Mouse (Mus musculus): ENCODE measurements around the gene Lrrc4c. TPM values are rescaled to one million over a fixed set of nuclear protein-coding genes. Genes with fewer than 3 reads are reported as not detected.

The Lrrc4c gene
- polyA plus RNA-seq, 1 experiment from 2014 or later: 34.9 TPM

DNA sequence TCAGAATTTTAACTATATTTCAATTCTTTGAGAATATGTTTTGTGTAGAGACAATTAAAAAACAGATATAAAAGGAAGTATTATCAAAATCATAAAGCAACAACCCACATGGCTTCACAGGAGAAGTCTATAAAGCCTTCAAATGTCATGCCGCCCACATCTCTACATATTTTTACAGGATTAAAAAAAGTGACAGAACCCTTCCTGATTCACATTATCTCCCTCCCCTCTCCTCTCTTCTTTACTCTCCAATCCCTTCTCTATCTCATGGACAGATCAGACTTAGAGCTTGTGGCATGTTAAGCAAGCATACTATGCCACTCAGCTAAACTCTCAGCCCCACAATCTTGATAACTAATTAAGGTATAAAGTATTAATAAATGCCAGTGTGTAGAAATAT lies 535.8 kb downstream of the Lrrc4c start:
- Histone ChIP-seq H3K9me3 (ENCODE audit: control insufficient read depth, low read length) (no peaks in the 10 kb centered on the region), H3K36me3 (replicated peaks; ENCODE audit: control insufficient read depth, insufficient read depth) (no peaks in the 10 kb centered on the region), H3K4me2 (replicated peaks) (no peak overlapping the region), H3K4me3 (replicated peaks; ENCODE audit: low read length) (no peak overlapping the region), H3K27me3 (ENCODE audit: control insufficient read depth, insufficient read depth, low read length) (no peaks in the 10 kb centered on the region), H3K9ac (no peak overlapping the region), H3K27ac (no peak overlapping the region), H3K4me1 (replicated peaks; ENCODE audit: control insufficient read depth, insufficient read depth, low read length) (no peaks in the 10 kb centered on the region)
- DNase-seq (ENCODE audit: low spot score) (no peak), ATAC-seq (ENCODE audit: low FRiP score) (no peak)
- 100% methylated on average over 1 of the region's 1 CpGs for WGBS

DNA sequence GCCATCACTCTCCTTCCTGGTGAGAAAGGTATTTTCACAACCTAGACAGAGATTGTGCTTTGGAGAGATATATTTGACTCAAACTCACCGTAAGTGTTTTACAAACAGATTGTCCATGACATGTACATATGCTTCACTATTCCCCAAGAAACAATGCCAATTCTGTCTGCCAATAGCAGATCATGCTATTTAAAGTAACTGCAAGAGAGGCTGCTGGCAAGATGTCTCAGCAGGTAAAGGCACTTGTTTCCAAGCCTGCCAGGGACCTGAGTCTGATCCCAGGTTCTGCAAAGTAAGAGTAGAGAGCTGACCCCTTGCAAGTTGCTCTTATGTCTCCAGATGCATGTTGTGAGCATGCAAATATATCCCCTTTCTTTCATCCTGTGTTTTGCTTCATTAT lies 558.1 kb downstream of the Lrrc4c start:
- H3K9ac ChIP-seq: no peak overlapping the region
- H3K36me3 ChIP-seq (replicated peaks; ENCODE audit: control insufficient read depth, insufficient read depth): no peaks in the 10 kb centered on the region
- H3K4me3 ChIP-seq (replicated peaks; ENCODE audit: low read length): no peak overlapping the region
- no peaks in the 10 kb centered on the region for H3K27me3 ChIP-seq (ENCODE audit: control insufficient read depth, insufficient read depth, low read length)
- DNase-seq (ENCODE audit: low spot score) (no peak), ATAC-seq (ENCODE audit: low FRiP score) (no peak)
- no peak overlapping the region for H3K4me2 ChIP-seq (replicated peaks)
- no peak overlapping the region for H3K27ac ChIP-seq
- H3K9me3 ChIP-seq (ENCODE audit: control insufficient read depth, low read length): no peaks in the 10 kb centered on the region
- 83% methylated on average over 1 of the region's 1 CpGs for WGBS
- H3K4me1 ChIP-seq (replicated peaks; ENCODE audit: control insufficient read depth, insufficient read depth, low read length): no peaks in the 10 kb centered on the region

DNA sequence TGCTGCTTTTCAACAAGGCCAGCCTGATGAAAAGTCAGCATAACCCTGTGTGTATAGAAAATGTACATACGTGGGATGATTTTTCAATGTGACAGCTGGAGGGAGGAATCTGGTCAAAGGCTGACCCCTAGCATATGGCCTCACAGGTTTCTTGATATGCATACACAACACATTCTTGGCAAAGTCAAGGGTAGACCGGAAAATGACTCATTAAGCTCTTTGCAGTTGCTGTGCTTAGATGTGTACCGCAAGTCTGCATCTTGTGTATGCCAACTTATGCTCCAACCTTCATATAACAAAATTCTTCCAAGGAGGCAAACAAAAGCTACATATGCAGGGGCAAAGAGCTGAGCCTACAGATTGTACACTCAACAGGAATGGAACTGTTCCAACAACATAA lies 631.6 kb downstream of the Lrrc4c start:
- ATAC-seq (ENCODE audit: low FRiP score) (no peak), DNase-seq (ENCODE audit: low spot score) (no peak)
- H3K27me3 ChIP-seq (ENCODE audit: control insufficient read depth, insufficient read depth, low read length): no peaks in the 10 kb centered on the region
- no peaks in the 10 kb centered on the region for H3K9me3 ChIP-seq (ENCODE audit: control insufficient read depth, low read length)
- H3K27ac ChIP-seq: no peak overlapping the region
- no peaks in the 10 kb centered on the region for H3K4me1 ChIP-seq (replicated peaks; ENCODE audit: control insufficient read depth, insufficient read depth, low read length)
- WGBS: 79% methylated on average over 3 of the region's 3 CpGs
- no peaks in the 10 kb centered on the region for H3K36me3 ChIP-seq (replicated peaks; ENCODE audit: control insufficient read depth, insufficient read depth)
- no peak overlapping the region for H3K4me2 ChIP-seq (replicated peaks)
- H3K9ac ChIP-seq: no peak overlapping the region
- H3K4me3 ChIP-seq (replicated peaks; ENCODE audit: low read length): no peak overlapping the region

DNA sequence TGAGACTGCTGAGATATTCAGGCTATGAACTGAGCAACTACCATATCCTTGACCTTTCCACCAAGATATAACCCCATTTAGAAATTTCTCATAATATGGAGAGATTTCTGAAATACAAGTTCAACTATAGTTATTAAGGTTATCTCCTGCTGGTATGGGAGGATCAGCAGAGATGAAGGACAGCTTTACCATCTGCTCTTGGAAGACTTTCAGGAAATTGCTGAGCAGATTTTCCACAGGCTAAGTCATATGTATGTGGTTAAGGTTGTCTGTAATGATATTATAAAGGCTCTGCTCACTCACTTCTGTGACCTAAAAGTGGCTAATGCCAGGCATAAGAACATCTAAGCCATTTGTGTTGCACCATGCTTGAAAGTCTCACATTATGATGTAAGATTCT lies 681.6 kb downstream of the Lrrc4c start:
- H3K36me3 ChIP-seq (replicated peaks; ENCODE audit: control insufficient read depth, insufficient read depth): no peaks in the 10 kb centered on the region
- H3K9me3 ChIP-seq (ENCODE audit: control insufficient read depth, low read length): no peaks in the 10 kb centered on the region
- H3K4me1 ChIP-seq (replicated peaks; ENCODE audit: control insufficient read depth, insufficient read depth, low read length): no peaks in the 10 kb centered on the region
- DNase-seq (ENCODE audit: low spot score) (no peak), ATAC-seq (ENCODE audit: low FRiP score) (no peak)
- H3K4me3 ChIP-seq (replicated peaks; ENCODE audit: low read length): no peak overlapping the region
- H3K4me2 ChIP-seq (replicated peaks): no peak overlapping the region
- H3K27ac ChIP-seq: no peak overlapping the region
- no peak overlapping the region for H3K9ac ChIP-seq
- no peaks in the 10 kb centered on the region for H3K27me3 ChIP-seq (ENCODE audit: control insufficient read depth, insufficient read depth, low read length)

DNA sequence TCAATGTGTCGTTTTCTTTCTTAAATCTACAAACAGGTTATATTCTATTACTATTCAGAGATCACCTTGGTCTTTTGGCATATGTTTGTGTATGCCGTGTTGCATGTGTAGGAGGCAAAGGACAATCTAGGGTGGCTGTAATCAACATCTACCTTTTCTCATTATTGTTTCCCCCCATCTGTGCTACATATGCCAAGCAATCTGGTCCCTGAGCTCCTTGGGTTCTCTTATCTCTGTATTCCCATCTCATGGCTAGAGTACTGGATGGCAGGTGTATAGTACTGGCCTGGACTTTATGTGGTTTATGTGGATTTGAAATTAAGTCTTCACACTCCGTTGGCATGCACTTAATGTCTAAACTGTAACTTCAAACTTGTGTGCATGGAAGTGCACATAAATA lies 700.4 kb downstream of the Lrrc4c start:
- Histone ChIP-seq H3K9me3 (ENCODE audit: control insufficient read depth, low read length) (no peaks in the 10 kb centered on the region), H3K4me1 (replicated peaks; ENCODE audit: control insufficient read depth, insufficient read depth, low read length) (no peaks in the 10 kb centered on the region), H3K27me3 (ENCODE audit: control insufficient read depth, insufficient read depth, low read length) (no peaks in the 10 kb centered on the region), H3K4me2 (replicated peaks) (no peak overlapping the region), H3K36me3 (replicated peaks; ENCODE audit: control insufficient read depth, insufficient read depth) (no peaks in the 10 kb centered on the region), H3K27ac (no peak overlapping the region), H3K9ac (no peak overlapping the region), H3K4me3 (replicated peaks; ENCODE audit: low read length) (no peak overlapping the region)
- ATAC-seq (ENCODE audit: low FRiP score) (no peak), DNase-seq (ENCODE audit: low spot score) (no peak)
- WGBS: 78% methylated on average over 3 of the region's 3 CpGs

DNA sequence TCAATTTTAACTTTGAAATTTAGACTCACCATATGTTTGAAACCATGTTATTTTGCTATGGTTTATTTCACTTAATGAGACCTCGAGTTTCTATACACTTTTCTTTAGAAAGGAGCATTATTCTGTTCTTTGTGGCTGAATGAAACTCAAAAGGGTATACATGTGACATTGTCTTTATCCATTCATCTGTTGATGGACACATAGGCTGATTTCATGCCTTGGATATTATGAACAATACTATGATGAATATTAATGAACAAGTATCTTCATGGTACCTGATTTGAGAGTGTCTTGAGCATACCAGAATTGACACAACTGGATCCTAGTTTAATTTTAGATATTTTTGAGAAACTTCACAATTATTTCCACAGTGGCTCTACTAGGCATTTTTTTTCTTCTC lies 709.0 kb downstream of the Lrrc4c start:
- Histone ChIP-seq H3K27me3 (ENCODE audit: control insufficient read depth, insufficient read depth, low read length) (no peaks in the 10 kb centered on the region), H3K4me3 (replicated peaks; ENCODE audit: low read length) (no peak overlapping the region), H3K36me3 (replicated peaks; ENCODE audit: control insufficient read depth, insufficient read depth) (no peaks in the 10 kb centered on the region), H3K4me2 (replicated peaks) (no peak overlapping the region), H3K27ac (no peak overlapping the region), H3K4me1 (replicated peaks; ENCODE audit: control insufficient read depth, insufficient read depth, low read length) (no peaks in the 10 kb centered on the region), H3K9ac (no peak overlapping the region), H3K9me3 (ENCODE audit: control insufficient read depth, low read length) (no peaks in the 10 kb centered on the region)
- DNase-seq (ENCODE audit: low spot score) (no peak), ATAC-seq (ENCODE audit: low FRiP score) (no peak)
- 18% methylated on average over 1 of the region's 1 CpGs for WGBS

DNA sequence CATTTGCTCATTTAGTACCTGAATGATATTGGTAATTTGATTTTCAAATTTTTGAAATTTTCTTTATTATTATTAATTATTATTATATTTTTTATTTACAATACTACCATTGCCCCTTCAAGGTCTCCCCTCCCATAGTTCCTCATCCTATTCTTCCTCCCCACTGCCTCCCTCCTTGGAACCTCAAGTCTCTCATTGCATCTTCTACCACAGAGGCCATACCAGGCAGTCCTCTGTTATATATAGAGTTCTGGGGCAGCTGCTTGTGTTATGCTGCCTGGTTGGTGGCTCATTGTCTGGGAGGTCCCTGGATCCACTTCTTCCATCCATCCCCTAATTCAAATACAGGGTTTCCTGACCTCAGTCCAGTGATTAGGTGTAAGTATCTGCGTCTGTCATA lies 709.6 kb downstream of the Lrrc4c start:
- Histone ChIP-seq H3K27me3 (ENCODE audit: control insufficient read depth, insufficient read depth, low read length) (no peaks in the 10 kb centered on the region), H3K4me1 (replicated peaks; ENCODE audit: control insufficient read depth, insufficient read depth, low read length) (no peaks in the 10 kb centered on the region), H3K4me2 (replicated peaks) (no peak overlapping the region), H3K4me3 (replicated peaks; ENCODE audit: low read length) (no peak overlapping the region), H3K27ac (no peak overlapping the region), H3K36me3 (replicated peaks; ENCODE audit: control insufficient read depth, insufficient read depth) (no peaks in the 10 kb centered on the region), H3K9ac (no peak overlapping the region), H3K9me3 (ENCODE audit: control insufficient read depth, low read length) (no peaks in the 10 kb centered on the region)
- no peak for ATAC-seq (ENCODE audit: low FRiP score)
- 85% methylated on average over 1 of the region's 1 CpGs for WGBS
- no peak for DNase-seq (ENCODE audit: low spot score)

DNA sequence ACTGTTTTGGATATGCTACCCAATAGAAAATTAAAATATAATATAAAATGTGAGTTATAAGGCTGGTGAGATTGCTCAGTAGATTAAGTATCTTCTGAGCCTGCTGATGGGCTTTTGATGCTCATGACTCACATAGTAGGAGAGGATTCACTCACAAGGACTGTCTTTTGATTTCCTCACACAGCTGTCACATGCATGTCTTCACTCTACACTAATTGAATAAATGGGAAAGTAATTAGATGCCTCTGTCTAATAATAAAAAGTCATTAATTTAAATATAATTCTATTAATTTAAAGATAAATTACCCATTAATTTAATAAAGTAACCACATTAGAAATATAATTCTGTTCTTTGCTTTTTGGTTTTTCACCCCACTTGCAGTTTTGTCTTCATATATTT lies 718.4 kb downstream of the Lrrc4c start:
- H3K4me3 ChIP-seq (replicated peaks; ENCODE audit: low read length): no peak overlapping the region
- no peaks in the 10 kb centered on the region for H3K36me3 ChIP-seq (replicated peaks; ENCODE audit: control insufficient read depth, insufficient read depth)
- H3K27me3 ChIP-seq (ENCODE audit: control insufficient read depth, insufficient read depth, low read length): no peaks in the 10 kb centered on the region
- no peaks in the 10 kb centered on the region for H3K4me1 ChIP-seq (replicated peaks; ENCODE audit: control insufficient read depth, insufficient read depth, low read length)
- DNase-seq (ENCODE audit: low spot score) (no peak), ATAC-seq (ENCODE audit: low FRiP score) (no peak)
- H3K27ac ChIP-seq: no peak overlapping the region
- H3K9ac ChIP-seq: no peak overlapping the region
- no peak overlapping the region for H3K4me2 ChIP-seq (replicated peaks)
- no peaks in the 10 kb centered on the region for H3K9me3 ChIP-seq (ENCODE audit: control insufficient read depth, low read length)

DNA sequence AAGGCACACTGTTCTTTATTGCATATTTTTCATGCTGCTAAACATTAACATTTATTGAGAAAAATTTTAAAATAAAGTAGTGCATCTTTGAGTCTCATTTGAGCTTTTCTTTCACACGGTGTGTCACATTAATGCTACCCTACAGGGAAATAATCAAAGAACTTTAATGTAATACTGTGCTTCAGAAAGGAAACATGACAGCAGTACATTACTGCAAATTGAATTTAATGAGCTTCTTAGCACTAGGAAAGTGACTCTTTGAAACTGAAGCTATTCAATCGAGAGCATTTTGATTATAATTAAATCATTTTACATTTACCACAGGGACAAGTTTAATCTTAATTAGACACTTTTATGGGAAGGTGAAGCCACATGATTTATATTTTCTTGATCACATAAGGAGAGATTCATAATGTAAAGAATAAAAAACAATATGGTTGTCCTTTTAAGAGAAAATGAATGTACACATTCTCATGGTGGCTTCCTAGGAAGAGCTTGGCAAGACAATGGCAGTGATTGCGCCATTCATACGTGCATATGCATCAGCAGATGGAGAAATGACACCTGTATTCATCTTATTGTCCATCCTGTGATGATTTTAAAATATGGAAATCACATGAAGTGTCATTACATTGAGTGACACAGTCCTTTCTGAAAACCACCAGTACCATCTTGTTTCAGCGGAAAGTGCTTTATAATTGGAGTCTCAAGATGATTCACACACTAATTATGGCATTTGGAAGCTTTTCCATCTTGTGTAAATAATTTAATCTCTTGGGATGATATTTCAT lies 719.2 kb downstream of the Lrrc4c start:
- DNase-seq (ENCODE audit: low spot score) (no peak), ATAC-seq (ENCODE audit: low FRiP score) (no peak)
- Histone ChIP-seq H3K4me3 (replicated peaks; ENCODE audit: low read length) (no peak overlapping the region), H3K36me3 (replicated peaks; ENCODE audit: control insufficient read depth, insufficient read depth) (no peaks in the 10 kb centered on the region), H3K27ac (no peak overlapping the region), H3K27me3 (ENCODE audit: control insufficient read depth, insufficient read depth, low read length) (no peaks in the 10 kb centered on the region), H3K9ac (no peak overlapping the region), H3K4me2 (replicated peaks) (no peak overlapping the region), H3K9me3 (ENCODE audit: control insufficient read depth, low read length) (no peaks in the 10 kb centered on the region), H3K4me1 (replicated peaks; ENCODE audit: control insufficient read depth, insufficient read depth, low read length) (no peaks in the 10 kb centered on the region)
- WGBS: 65% methylated on average over 5 of the region's 5 CpGs

DNA sequence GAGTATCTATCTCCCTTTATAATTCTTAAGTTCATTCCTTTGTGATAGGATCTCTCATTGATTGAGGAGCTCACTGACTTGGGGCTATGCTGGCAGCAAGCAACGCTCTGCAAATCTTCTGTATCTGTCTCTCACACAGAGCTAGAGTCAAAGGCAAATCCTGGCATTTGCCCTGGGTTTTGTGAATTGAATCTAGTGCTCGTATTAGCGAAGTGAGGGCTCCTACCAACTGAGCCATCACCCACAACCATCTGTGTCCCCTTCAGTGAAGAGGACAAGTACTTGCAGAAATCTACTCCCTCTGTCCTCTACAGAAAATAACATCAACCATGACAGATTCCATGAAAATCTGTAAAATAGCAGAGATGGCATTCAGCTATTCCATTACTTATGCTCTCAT lies 726.0 kb downstream of the Lrrc4c start:
- Histone ChIP-seq H3K9ac (no peak overlapping the region), H3K36me3 (replicated peaks; ENCODE audit: control insufficient read depth, insufficient read depth) (no peaks in the 10 kb centered on the region), H3K4me3 (replicated peaks; ENCODE audit: low read length) (no peak overlapping the region), H3K4me2 (replicated peaks) (no peak overlapping the region), H3K9me3 (ENCODE audit: control insufficient read depth, low read length) (no peaks in the 10 kb centered on the region), H3K27ac (no peak overlapping the region), H3K27me3 (ENCODE audit: control insufficient read depth, insufficient read depth, low read length) (no peaks in the 10 kb centered on the region), H3K4me1 (replicated peaks; ENCODE audit: control insufficient read depth, insufficient read depth, low read length) (no peaks in the 10 kb centered on the region)
- DNase-seq (ENCODE audit: low spot score): no peak
- WGBS: 64% methylated on average over 3 of the region's 3 CpGs
- no peak for ATAC-seq (ENCODE audit: low FRiP score)

Measured in hindbrain, embryonic 14.5 days (tissue).